Mouse (Mus musculus): ENCODE measurements around the gene Dcaf11.

DNA sequence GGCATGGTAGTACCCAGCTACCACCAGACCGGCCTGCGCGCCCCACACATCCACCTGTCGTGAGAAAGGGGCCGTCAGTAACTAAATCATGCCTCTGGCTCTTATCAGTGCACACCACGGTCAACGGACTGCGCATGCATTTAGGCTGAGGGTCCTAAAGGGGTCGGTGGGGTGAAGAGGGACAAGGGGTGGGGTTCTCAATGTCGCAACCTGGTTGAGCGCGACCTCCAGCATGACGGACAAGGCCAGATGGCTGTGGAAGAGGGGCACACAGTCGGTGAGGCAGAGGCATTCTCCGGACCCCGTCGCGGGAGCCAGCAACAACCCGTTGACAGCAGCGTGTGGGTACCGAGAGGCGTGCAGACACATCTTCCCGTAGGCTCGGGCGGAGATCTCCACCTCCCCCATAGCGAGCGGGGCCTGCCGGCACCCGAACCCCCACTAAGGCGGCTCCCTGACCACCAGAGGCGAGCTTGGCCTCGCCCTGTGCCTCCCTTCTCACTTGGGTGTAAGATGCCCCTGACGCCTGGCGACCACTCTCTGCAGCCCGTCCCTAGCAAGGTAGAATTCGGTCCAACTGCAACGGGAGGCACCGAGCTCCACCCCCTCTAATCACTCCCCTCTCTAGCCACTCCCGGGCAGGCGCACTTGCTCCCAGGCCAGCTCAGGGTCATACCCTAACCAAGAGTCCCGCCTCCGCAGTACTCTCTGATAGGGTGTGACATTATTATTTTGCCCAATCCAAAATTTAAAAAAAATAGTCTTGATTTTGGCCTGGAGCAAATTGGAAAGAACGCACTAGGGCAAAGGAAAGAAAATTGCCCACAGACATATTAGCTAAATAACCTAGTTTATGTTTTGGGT, 25.1 kb downstream of the Dcaf11 start, which contains the start of gene Emc9:
- TF ChIP-seq CTCF (IDR thresholded peaks at IDR 0.05; ENCODE audit: extremely low read depth, insufficient read length, insufficient replicate concordance, low read depth, low read length): no peak
- TF ChIP-seq POLR2A (IDR thresholded peaks at IDR 0.05; ENCODE audit: low read depth, low read length): no peak

Measured in small intestine, adult 2 months (tissue).